Mouse (Mus musculus) heart, postnatal 14 days (tissue): Measurements from ENCODE around the gene Ubtd1. TPM values are rescaled to one million over a fixed set of nuclear protein-coding genes. Genes with fewer than 3 reads are reported as not detected.

Experiments used
- DNase-seq, 2 experiments: peaks; one replicate each; pipeline ENCODE4 v3.0.0; 2021 to 2022
- intact Hi-C: fragments of 180-260 bp; cut with DNase I; formaldehyde crosslinking; loops from one replicate; pipeline ENCODE4 v1.15.1; 2025
- long read RNA-seq, 2 experiments: library from polyadenylated mRNA; stranded (forward); transcript quantifications; one replicate each; pipeline ENCODE4 v2.0.0; 2021
- total RNA-seq, 2 experiments: library from RNA; stranded (reverse); gene quantifications; 2 replicates each; pipeline ENCODE4 v1.2.3; 2021

Ubtd1 gene
- total RNA-seq, result 10 to 100 TPM; 25.9 to 28.0 TPM
- long read RNA-seq, experiment 1, transcript Ubtd1-201 (3 exons, 1,529 nt), result major isoform, 34 of 38 reads
- long read RNA-seq, experiment 1, partial matches to known transcripts, result 1 of 38 reads
- long read RNA-seq, experiment 1, other reads (novel, unspliced or antisense), result 3 of 38 reads
- long read RNA-seq, experiment 2, transcript Ubtd1-201 (3 exons, 1,529 nt), result major isoform, 30 of 35 reads
- long read RNA-seq, experiment 2, partial matches to known transcripts, result 1 of 35 reads
- long read RNA-seq, experiment 2, other reads (novel, unspliced or antisense), result 4 of 35 reads

DNA sequence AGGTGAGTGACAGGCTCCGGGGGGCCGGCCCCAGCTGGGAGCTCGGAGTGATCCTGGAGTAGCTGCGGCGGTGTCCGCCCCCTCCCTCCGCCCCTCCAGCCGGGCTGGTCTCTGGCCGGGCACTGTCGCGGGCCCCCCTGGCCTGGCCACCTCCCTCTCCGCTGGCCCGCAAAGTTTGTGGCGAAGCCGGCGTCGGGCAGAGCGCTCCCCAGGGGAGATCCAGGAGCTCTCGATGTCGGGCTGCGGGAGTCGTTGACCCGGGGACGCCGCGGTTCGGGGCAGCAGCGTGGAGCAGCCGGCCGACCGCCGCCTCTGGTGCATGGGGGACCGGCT, at the start of gene Ubtd1:
Gene Ubtd1, plus strand, starts transcription at position 169 of the 333 bp plus-strand sequence.
- intact Hi-C loops, result loop anchor here (1.0 kb wide), 2 partner anchors 16 to 46 kb away; no protein-coding TSS in a partner anchor
- DNase-seq, result no peak

DNA sequence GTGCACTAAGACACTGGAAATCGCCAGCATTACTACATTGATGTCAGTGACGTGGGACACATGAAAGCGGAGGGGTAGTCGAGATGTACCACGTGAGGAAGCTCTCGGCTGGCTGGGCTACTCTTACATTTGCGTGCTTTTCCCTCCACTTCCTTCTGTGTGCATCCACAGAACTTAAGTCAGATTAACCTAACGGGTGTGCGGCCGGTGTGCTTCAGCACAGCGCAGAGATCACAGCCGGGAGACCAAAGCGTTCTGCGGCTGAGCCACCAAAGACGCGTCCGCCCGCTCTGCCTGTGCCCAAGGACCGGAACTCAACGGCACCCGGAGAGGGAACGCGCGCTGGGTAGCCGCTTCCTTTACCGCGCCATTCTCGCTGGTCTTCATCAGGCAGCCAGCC, 48.9 kb upstream of the Ubtd1 start:
- intact Hi-C loops, result loop anchor here (5.0 kb wide), 1 partner anchor 35 kb away; the partner anchor contains the start of gene Rrp12
- DNase-seq, result no peak

DNA sequence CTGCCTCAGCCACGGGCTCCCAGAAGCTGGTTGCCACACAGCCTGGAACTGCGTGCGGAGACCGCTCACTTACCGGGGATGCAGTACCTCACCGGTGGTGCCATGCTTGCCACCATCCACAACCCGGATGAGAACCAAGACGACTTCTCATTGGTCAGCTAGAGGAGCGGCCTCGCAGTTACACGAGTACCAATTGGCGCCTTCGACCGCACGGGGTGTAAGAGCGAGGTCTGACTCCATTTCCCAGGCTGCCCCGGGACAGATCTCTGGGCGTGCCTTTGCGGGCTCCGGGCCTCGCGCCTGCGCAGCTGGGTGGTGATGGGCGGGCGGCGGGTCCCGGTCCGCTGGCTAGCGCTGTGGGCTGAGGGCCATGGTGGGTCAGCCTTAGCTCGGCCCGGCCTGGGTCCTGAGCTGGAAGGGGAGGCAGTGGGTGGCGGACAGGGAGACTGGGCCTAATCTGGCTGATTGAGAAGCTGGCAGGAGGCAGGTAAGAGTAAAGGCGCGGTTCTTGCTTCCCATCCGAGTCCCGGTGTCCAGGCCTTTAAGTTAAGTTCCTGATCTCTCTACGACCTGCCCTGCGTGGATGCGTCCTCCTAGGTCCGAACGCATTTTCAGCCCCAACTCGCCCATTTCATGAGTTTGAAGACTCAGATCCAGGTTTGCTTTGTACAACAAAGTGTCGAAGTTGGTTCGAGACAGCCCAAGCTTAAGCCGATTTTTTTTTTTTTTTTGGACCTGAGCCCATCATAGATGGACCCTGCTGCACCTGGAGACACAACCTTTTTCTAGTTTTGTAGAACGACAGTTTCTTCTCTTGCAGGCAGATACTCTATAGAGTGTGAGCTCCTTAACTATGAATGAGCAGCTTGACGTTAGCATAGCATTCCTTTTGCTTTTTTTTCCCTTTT, 48.1 kb upstream of the Ubtd1 start, which contains the start of the genes Exosc1 and Zdhhc16:
Gene Exosc1, minus strand, starts transcription at position 245 of the 908 bp plus-strand sequence.
Gene Zdhhc16, plus strand, starts transcription at position 302 of the 908 bp plus-strand sequence.
- intact Hi-C loops, result loop anchor here (5.0 kb wide), 1 partner anchor 36 kb away; the partner anchor contains the start of gene Rrp12
- peak; percentile 98 for DNase-seq

DNA sequence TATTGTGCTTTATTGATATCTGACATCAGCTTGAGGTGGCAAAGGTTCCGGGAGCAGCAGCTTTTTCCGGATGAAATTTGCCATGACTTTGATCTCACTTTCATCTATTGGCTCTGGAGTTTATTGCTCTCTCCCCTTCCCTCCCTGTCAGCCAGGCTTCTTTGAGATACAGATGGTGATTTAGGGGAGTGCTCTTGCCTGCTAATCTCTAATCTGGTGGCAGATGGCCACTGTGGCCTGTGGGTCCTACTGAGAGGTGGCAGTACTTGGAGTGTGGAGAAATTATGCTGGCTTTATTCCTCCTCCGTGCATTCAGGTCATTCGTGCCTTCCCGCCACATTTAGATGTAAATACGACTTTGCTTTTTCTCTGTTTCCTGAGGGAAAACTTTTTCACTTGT, 47.4 kb upstream of the Ubtd1 start:
- intact Hi-C loops, result loop anchor here (5.0 kb wide), 1 partner anchor 37 kb away; the partner anchor contains the start of gene Rrp12
- DNase-seq, result no peak

DNA sequence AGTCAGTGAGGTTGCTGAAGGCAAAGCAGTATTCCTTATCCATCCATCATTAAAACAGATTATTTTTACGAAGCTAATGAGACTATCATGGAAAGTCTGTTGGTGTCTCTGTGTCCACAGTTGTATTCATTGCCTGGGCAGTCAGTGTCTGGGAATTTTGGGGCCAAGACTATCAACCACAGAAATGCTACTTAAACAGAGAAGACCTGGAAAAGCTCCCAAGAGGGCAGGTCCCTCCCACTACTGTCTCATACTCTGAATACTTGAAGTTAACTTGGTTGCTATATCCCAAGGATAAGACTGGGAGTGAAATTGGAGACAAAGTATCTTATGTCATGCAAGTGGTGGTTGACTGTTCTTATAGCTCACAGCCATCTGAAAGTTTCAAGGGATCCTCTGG, 45.6 kb upstream of the Ubtd1 start:
- DNase-seq, result no peak
- intact Hi-C loops, result no loop called here

DNA sequence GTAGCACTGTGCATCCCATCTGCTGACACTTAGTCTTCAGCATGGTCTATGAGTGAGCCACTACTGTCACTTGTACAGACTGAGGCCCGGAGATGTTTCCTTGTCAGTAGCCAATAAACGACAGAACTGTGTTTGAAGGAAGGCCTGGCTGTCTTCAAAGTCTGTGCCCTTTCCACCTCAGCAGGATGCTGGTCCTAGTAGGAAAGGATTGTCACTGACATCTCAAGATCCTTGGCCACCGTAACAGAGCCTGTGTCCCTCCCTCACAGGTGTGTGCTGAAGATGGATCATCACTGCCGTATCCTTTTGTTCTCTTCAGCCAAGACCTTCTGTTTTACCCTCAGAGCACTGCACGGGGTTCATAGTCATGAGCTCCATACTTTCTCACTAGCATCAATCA, 43.0 kb upstream of the Ubtd1 start:
- intact Hi-C loops, result no loop called here
- DNase-seq, result no peak

DNA sequence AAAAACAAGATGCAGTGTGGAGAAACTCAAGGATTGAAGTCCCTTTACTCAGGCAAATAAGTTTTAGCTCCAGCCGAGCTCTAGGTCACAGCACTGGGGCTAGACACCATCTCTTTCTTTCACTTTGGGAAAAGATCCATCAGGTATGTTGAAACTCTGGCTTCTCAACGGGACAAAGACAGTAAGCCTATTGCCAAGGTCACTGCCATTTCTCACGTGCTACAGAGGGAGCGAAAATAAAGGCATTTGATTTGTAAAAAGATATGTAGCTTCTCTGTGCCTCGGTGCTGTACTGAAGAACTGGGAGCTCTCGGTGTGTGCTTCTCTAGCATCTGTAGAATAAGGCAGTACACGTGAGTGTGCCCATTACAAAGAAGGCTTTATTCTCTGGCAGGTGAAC, 37.7 kb upstream of the Ubtd1 start:
- DNase-seq, result no peak
- intact Hi-C loops, result no loop called here

DNA sequence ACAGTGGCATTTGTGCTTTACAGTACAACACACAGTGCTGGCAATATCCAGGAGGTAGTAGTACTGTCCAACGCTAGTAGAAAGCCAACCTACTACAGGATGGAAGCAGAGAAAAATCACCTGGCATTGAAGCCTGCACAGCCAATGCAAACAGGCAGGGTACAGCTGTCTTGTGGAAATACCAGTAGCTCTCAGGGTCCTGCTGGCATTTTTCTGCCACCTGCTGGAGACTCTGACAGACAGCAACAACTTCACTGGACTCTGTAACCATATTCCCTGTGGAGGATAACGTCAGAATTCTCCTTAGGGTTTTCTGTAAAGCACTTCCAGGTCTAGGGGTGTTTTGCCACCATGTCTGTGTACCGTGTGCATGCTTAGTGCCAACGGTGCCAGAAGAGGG, 29.3 kb upstream of the Ubtd1 start:
- peak in 1 of 2 experiments; percentile 10 for DNase-seq
- intact Hi-C loops, result no loop called here

DNA sequence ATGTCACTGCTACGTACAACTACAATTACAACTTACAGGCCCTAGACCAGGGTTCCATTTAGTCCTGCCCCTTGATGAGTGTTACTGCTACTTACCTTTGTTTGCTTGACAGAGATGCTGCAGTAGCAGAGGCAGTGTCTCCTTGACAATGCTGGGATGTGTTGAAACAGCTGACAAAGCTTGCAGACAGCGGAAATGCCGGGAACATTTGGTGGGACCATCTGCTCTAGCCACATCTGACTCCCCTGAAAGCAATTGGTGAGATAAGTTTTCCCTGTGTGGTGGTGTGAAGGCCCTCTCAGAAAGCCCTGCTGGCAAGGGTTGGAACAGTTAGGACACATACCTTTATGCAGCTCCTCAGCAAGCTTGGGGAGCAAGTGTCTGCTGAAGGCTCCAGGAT, 28.0 kb upstream of the Ubtd1 start:
- no peak for DNase-seq
- intact Hi-C loops, result no loop called here

DNA sequence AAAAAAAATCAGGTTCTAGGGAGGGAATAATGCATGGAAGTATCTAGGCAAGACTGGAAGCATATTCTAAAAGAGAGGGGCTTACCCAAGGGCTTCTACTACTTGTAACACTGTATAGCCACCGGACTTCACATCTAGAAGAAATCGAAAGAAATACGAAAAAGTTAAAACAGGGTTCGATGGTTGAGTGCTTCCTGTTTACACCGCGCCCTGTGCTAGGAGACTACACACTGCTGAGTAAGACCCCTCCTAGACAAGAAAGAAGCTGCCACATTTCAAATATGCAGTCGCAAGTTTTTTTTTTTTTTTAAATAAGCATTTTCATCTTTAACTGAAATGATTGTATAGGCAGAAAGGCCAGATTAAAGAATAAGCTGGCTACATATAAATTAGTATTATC, 11.9 kb upstream of the Ubtd1 start:
- intact Hi-C loops, result no loop called here
- DNase-seq, result no peak

DNA sequence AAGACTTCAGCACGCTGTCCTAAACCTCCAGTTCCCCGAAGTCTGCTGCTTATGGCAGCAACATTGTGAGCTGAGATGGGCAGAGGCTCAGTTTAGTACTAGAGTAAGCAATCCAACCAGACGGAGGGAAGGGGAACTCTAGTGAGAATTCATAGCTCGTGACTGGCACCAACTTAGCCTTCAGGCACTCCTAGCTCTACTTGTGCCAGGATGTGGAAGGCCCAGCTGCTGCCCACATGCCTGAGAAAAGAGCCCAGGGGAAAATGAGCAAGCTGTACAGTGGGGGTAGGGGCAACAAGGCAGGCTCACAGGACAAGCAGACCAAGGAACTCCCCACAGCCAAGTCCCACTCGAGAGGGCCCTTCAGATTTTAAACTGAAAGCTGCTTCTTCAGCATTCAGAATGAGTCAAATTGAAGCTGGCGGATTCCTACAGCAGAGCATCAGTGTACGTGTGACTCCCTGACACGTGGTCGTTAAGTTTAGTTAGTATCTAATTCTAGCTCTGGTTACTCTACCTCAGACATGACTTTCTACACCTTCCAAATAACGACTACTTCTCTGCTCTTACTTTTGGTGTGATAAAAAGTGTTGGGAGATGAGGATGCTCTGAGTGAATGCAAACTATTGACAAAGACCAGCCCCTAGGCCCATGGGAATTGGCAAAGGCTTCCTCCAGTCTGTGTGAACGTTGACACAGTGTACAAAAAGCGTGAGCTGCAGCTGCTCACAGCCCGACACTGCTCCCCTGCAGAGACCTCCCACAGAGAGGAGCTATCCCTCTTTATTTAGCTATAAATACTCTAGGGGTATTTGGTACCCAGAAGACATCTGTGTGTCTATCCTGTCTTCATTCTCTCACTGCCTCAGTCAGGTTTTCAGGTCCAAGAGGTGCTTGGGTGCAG, 7.4 kb upstream of the Ubtd1 start:
- no peak for DNase-seq
- intact Hi-C loops, result no loop called here

DNA sequence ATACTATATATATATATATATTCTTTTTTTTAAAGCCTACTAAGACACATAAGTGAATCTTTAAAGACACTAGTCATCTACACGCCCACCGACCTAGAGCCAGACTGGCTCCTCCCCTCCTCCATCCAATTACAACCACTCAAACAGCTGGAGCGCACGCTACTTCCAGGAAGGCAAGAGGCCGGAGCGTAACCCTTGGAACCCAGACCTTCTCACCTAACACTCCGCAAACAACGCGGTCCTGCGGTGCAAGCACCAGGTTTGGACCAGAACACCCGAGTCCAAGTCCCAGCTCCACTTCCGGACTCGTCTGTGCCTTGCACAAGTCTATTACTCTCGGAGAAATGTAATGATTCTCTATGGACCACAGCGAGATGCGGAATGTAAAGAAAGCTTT, 1.1 kb upstream of the Ubtd1 start:
- intact Hi-C loops, result no loop called here
- DNase-seq, result peak; percentile 28 to 30

DNA sequence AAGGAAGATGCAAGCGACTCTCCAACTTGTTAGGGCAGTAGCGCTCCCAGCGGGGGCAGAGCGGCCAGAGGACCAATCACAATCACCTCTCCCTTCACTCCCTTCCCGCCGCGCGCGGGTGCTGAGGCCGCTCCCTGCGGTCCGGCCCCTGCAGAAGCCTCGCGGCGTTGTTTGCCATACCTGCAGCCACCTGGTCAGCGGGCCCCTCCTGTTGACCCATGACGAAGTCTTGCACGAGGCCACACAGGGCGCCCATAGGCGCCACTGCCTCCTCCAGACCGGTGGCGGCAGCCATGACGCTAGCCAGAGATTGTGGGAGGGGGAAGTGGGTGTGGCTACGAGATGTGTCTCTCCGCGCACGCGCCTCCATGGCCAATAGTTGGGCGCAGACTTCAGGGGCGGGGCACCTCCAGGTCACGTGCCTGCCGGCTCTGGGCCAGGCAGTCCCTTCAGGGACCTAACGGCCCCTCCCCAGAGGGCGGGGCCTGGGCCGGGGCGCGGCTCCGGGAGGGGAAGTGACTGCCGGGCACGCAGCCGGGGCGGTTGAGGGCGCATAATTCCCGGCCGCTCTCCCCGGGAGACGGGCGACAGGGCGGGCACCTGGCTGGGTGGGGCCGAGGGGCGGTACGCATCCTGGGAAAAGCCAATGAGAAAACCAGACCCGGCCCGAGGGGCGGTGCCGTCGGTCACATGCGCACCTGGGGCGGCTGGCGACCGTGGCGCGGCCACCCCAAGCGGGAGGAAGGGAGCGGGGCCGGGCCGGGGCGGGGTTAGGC, 556 bp upstream of the Ubtd1 start, which contains the start of gene Mms19:
Gene Mms19, minus strand, starts transcription at position 339 of the 776 bp plus-strand sequence.
- DNase-seq, result peak; percentile 99 to 100
- intact Hi-C loops, result loop anchor here (1.0 kb wide), 2 partner anchors 16 to 46 kb away; no protein-coding TSS in a partner anchor

DNA sequence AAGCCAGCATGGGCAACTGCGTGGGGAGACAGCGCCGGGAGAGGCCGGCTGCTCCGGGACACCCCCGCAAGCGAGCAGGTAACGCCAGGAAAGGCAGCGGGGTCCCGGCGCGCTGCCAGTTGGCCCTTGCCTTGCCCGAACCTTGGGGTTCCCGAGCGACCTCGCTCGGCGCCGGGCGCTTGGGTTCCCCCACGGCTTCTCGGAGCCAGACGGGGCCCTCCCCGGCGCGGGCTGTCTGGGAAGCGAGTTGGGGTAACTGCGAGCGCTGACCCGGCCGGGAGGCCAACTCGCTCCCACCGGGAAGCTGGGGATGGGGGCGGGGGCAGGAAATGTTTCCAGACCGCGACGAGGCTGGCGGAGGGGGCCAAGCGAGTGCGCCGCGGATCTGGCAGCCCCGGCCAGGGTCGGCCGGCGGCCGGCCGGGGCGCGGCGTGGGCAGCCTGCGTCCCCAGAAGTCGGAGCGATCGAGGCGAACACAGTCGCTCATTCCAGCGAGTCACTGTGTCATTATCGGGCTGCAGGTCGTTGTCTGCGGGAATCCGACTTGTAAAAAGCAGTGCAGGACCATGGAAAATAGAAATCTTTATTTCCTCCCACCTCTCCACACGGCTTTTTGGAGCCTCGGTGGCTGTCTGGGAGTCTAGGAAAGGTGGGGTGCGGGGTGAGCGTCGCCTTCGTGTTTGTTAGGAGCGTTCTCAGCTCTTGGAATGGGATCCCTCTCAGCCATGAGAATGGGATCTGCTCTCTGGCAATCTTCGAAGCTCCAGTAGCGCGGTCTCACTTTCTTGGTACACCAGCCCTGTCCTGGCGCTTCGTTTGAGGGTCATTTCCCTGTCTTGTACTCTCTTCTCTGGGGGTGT, 598 bp downstream of the Ubtd1 start:
- peak; percentile 73 to 75 for DNase-seq
- intact Hi-C loops, result loop anchor here (1.0 kb wide), 2 partner anchors 15 to 45 kb away; no protein-coding TSS in a partner anchor

DNA sequence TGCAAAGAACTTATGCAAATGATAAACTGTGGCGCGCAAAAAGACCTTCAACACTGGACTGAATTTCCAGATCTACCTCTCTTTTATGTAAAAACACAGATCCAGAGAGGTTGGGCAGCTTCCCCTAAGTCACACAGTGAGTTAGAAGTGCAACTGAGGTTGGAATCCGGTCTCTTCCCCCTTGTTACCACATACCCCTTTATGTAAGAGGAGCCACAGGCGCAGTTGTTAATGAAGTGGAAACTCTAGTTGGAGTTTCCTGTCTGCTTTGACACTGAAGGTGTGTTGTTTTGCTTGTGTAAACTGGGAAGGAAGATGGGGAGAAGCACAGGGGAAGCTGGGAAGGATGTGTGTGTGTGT, 1.2 kb downstream of the Ubtd1 start:
- DNase-seq, result no peak
- intact Hi-C loops, result no loop called here

DNA sequence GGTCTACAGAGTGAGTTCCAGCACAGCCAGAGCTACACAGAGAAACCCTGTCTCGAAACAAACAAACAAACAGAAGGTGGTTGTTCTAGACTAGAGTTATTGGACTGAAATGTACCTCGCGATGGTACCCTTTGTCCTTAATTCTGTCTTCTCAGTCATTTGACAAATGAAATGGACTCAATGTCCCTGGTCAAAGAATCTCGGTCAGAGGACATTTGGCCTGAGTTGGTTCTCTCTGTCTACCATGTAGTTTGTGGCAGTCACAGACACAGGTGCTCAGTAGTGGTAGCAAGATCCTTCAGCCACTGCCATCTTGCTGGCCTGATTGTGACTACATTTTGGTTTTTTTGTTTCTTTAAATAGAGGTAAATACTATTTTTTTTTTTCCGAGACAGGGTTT, 4.4 kb downstream of the Ubtd1 start:
- DNase-seq, result no peak
- intact Hi-C loops, result no loop called here

DNA sequence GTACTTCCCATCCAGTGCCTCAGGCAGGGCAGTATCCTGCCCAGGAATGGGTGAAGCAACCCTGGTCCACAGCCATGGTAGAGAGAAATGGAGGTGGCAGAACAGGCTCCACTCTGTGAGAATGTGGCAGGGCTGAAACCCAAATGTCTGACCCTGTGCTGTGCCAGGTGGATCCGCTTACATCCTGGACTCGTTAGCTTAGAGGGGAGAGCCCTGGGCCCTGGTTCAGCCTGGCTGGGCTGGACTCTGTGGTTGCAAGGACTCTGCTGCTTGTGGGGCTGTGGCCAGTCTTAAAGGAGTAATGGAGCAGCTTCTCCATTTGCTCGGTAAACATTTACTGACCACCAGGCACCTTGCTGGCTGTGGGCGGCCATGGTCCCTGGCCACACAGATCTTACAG, 5.6 kb downstream of the Ubtd1 start:
- DNase-seq, result no peak
- intact Hi-C loops, result no loop called here

DNA sequence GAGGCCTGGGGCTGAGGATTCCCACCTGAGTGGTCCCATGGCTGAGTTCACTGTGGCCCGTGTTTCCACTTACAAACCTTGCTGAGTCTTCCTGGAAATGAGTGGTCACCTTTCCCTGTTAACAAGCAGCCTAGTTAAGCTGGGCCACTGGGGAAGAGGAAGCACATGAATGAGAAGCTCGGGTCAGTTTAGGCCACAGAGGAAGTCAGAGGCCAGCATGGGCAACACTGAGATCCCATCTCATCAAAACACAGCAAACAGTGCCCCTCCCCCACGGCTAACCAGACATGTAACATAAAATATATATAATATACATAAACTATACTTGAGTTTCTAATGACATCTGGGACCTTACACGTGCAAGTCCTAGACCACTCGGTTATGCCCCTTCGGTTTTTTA, 8.2 kb downstream of the Ubtd1 start:
- no peak for DNase-seq
- intact Hi-C loops, result no loop called here
